Mouse (Mus musculus) liver (tissue): ENCODE data around the gene Eif4b.

ENCODE experiments used
- DNase-seq: peaks from one replicate; pipeline ENCODE4 v3.0.0-alpha.2; 2020; ENCODE audit warnings: mixed read lengths

Gene Eif4b

DNA sequence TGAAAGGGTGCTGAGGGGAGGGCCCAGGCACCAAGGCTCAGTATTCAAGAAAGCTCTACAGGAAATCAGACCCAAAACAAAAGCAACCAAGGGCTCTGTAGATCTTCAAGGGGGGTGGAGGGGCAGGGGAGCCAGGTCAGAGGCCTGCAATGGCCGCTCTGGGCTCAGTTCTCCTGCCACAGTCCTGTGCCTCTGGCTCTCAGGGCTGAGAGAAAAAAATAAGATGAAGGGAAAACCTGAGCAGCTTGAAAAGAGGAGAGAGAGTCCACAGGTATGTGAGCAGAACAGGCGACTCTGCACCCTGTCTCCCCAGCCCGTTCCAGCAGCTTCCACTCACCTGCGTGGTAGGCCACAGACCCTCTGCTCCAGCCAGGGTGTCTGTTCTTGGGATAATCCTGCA is 45.0 kb downstream of the Eif4b start:
- no peak for DNase-seq

- DNase-seq: no peak
Observed at GRCm38 (mm10) chr15:102119121-102119830, 45.7 kb downstream of the Eif4b start.

DNA sequence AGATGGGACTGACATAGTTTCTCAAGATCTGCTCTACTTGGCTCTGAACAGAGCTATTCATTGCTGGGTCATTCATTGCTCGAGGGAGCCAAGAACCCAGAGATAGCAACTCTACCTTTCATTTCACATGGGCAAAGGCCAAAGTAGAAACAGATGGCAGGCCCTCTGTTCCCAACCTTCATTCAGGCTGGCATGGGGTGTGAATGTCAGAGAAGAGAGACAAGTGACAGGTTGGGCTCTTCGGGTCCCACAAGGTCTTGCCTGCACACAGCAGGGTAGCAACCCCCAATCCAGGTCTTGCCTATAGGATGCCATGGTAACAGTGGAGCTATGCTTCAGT is 46.2 kb downstream of the Eif4b start:
- no peak for DNase-seq

- DNase-seq: no peak
Observed at GRCm38 (mm10) chr15:102120530-102120929, 47.0 kb downstream of the Eif4b start.

DNA sequence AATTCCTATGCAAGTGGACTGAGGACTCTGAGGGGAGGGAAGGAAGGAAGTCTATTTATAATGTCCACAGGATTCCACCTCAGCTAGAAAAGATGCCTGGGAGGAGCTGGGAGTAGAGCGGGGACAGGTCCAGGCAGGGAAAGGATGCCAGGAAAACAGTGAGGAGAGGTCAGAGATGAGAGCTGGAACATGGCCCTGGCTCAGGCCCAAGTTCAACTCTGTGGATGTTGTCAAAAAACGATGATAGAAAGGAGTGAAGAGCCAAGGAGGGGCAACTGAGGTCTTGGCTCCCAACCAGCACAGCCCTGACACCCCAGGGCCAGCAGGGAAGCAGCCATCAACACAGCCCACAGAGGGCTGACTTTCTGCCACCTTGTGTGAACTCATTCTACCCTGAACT is 52.7 kb downstream of the Eif4b start:
- DNase-seq: no peak

DNA sequence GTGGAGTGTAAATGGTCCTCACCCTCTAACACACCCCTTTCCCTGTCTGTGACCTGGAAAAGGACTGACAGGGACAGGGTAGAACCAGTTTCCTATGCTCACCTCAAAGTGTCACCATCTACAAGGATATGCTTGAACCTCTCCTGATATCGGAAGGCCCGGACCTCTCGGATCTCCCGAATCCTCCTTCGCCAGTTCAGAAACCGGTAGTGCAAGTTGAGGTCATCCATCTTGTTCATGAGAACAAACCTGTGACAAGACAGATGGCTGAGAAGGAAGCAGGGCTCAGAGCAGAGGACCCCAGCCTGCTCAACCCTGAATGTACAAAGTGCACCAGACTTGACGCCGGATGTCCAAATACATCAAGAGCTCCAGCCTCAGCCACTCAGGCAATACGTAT is 59.7 kb downstream of the Eif4b start:
- no peak for DNase-seq

- DNase-seq: no peak
Observed at GRCm38 (mm10) chr15:102134709-102135108, 61.1 kb downstream of the Eif4b start.

GRCm38 (mm10) chr15:102135522-102136128 is 62.1 kb downstream of the Eif4b start:
- no peak for DNase-seq

DNA sequence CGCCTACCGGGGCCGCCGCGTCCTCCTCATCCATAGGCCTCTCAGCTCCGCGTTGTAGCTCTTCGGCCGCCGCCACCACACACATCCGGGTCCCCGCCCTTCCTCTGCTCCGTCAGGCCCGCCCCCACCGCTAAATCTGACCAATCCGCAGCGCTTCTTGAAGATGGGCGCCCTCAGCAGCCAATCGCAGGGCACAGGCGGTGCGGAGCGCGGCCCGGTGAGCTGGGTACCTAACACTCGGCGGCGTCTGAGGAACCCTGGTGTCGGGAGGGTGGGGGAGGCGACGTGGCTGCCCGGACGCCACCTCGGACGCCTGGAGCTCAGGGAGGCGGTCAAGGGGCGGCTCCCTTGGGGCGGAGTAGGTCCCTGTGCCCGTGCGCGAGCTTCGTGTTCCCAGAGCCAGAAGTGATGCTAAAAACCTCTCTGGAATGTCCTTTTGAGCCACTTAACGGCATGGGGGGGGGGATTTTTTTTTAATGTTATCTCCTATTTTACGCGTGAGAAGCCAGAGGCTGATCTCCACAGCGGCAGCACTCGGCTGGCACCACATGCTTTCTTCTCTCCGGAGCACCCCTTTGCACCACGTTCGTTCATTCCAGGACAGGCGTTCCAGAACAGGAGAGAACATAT is 62.7 kb downstream of the Eif4b start, which contains the start of gene Spryd3:
Gene Spryd3 (minus strand): TSS at position 106 of the 630 bp plus-strand sequence.
- peak; percentile 98 for DNase-seq

GRCm38 (mm10) chr15:102141120-102141519 is 67.5 kb downstream of the Eif4b start:
- DNase-seq: no peak

DNA sequence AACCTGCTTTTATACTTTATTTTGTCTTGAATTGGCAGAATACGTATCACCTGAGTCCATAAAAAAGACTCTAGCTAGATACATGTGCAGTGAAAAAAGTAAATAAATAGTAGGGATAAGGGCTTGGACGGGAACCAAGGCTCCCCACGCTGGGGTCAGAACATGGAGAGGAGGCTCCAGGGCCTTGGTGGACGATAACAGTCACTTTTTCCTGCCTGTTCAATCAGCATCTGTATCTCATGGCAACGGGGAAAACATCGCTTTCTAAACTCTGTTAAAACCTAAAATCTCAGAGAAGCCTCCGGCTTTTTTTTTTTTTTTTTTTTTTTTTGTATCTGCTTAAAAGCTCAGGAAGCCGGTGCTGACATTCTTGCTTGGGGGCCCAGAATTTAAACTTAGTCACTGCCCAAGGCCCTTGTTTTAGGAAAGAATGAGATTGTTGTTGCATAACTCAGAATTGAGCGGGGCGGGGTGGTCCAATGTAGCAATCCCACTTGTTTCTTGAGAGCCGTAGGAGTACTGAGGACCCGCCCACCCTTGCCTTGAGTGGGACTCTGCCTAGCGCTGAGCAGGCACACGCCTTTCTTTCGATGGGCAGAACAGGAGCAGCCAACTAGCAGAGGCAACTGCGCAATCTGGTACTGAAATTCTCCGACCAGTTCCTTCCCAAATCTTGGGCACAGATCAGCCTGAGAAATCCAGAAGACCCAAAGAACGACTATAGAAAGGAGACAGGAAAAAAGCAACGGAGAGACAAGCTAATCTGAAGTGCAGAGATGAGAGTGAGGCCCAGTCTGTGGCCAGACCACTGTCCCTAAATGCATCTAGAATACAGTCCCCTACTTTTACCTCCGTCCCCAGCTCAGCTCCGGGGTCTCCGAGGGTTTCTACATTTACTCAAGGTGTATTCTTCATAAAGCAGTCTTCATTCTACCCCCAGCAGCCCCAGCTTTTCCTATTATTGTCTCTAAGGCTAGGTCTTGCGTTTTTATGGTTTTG is 69.6 kb downstream of the Eif4b start:
- no peak for DNase-seq

DNA sequence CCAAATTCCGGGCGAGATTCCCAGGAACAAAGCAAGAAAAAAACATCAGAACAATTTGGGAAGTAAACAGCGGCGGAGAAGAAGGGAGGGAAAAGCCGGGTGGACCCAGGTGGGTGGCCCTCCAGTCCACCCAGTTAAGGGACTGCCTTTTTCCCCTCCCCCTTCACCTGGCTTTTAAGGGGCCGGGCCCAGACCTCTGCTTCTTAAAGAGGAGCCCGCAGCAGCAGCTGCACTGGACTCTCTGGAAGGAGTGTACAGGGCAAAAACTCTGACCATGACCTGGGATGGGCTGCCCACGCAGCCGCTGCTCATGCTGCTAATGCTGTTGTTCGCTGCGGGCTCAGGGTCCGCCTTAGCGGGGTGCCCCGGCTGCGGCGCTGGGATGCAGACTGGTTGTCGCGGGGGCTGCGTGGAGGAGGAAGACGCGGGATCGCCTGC is 70.7 kb downstream of the Eif4b start, which contains the start of gene Igfbp6:
Gene Igfbp6 (plus strand): TSS at position 89 of the 438 bp plus-strand sequence.
- no peak for DNase-seq

GRCm38 (mm10) chr15:102144726-102145125 is 71.2 kb downstream of the Eif4b start:
- no peak for DNase-seq

GRCm38 (mm10) chr15:102145330-102145729 is 71.8 kb downstream of the Eif4b start:
- no peak for DNase-seq

GRCm38 (mm10) chr15:102146089-102146488 is 72.5 kb downstream of the Eif4b start:
- DNase-seq: no peak
